Mouse (Mus musculus): ENCODE data around the gene Stub1.

- TF ChIP-seq CTCF (IDR thresholded peaks at IDR 0.05; ENCODE audit: control insufficient read depth, insufficient read depth, insufficient replicate concordance, low read depth, low read length), result no peak
- no peak for TF ChIP-seq POLR2A (IDR thresholded peaks at IDR 0.05; ENCODE audit: control insufficient read depth, low read depth, low read length)
Measured at GRCm38 (mm10) chr17:25873405-25874147, 40.4 kb upstream of the Stub1 start.

Data from testis, adult 2 months (tissue).